Mouse (Mus musculus) CD4-positive, CD25-positive, alpha-beta regulatory T cell, adult 2 months (primary cell): ENCODE measurements around the gene Pfkl.

ENCODE experiments used
- DNase-seq: peaks from one replicate; pipeline ENCODE4 v3.0.0-alpha.2; 2012; ENCODE audit warnings: low read depth, low spot score

Pfkl gene

GRCm38 (mm10) chr10:78012661-78013495 lies 3.0 kb upstream of the Pfkl start:
- no peak for DNase-seq

GRCm38 (mm10) chr10:78011116-78011515 lies 1.2 kb upstream of the Pfkl start:
- peak; percentile 26 for DNase-seq

GRCm38 (mm10) chr10:78010335-78010734 lies 452 bp upstream of the Pfkl start:
- peak; percentile 28 for DNase-seq

- DNase-seq = peak; percentile 98
Observed at GRCm38 (mm10) chr10:78009184-78009944, 519 bp downstream of the Pfkl start.

- DNase-seq = no peak
Observed at GRCm38 (mm10) chr10:78008169-78008568, 1.7 kb downstream of the Pfkl start.

GRCm38 (mm10) chr10:78007203-78007602 lies 2.7 kb downstream of the Pfkl start:
- DNase-seq = no peak

GRCm38 (mm10) chr10:78005791-78006438 lies 4.0 kb downstream of the Pfkl start:
- no peak for DNase-seq

GRCm38 (mm10) chr10:78004479-78005100 lies 5.3 kb downstream of the Pfkl start:
- no peak for DNase-seq

GRCm38 (mm10) chr10:78002316-78002715 lies 7.6 kb downstream of the Pfkl start:
- DNase-seq = no peak

GRCm38 (mm10) chr10:78001796-78002195 lies 8.1 kb downstream of the Pfkl start:
- no peak for DNase-seq

- no peak for DNase-seq
Observed at GRCm38 (mm10) chr10:78000200-78000599, 9.7 kb downstream of the Pfkl start.

- no peak for DNase-seq
Observed at GRCm38 (mm10) chr10:77995639-77996038, 14.2 kb downstream of the Pfkl start.

GRCm38 (mm10) chr10:77985775-77986174 lies 24.1 kb downstream of the Pfkl start:
- no peak for DNase-seq

- DNase-seq = peak; percentile 92
Observed at GRCm38 (mm10) chr10:77984660-77985059, 25.2 kb downstream of the Pfkl start.

- DNase-seq = peak; percentile 99
Observed at GRCm38 (mm10) chr10:77978351-77979350, 31.2 kb downstream of the Pfkl start, which contains the start of gene 1810043G02Rik. Gene 1810043G02Rik, plus strand, starts transcription at chr10:77978524.

- no peak for DNase-seq
Observed at GRCm38 (mm10) chr10:77976458-77977150, 33.3 kb downstream of the Pfkl start.

GRCm38 (mm10) chr10:77975653-77976052 lies 34.2 kb downstream of the Pfkl start:
- DNase-seq = no peak

- no peak for DNase-seq
Observed at GRCm38 (mm10) chr10:77974811-77975210, 35.1 kb downstream of the Pfkl start.

- DNase-seq = no peak
Observed at GRCm38 (mm10) chr10:77974323-77974722, 35.6 kb downstream of the Pfkl start.
